Mouse (Mus musculus): ENCODE data around the gene Thrb.

The Thrb gene

DNA sequence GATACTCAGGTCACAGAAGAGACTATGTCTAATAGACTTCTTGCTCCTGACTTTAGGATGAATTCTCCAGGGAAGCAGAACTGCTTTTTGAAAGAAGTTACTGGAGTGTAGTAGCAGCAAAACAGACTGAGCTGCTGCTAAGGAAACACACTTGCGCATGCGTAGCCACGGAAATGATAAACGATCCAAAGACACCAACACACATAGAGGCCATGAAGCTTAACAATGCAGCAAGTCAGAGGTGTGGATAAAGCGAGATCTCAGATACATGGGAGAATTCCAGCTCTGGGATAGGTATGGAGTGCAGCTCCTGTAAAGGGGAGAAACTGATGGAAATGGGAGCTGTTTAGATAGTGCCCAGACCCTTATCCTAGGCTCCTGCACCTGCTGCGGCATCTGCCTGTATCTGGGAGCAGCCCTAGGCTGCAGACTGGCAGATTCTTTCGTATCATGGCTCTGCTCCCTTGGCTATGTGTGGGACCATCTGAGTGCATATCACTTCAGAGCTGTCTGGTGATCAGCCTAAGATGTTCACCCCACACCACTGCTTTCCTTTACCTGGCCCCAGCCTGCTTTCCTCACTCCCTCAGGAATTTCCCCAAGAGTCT, 53.3 kb downstream of the Thrb start:
- in situ Hi-C loops (cut with MboI, MseI) = no loop called here

- in situ Hi-C loops (cut with MboI, MseI) = no loop called here
Observed at GRCm38 (mm10) chr14:17719494-17719893, 59.4 kb downstream of the Thrb start.

DNA sequence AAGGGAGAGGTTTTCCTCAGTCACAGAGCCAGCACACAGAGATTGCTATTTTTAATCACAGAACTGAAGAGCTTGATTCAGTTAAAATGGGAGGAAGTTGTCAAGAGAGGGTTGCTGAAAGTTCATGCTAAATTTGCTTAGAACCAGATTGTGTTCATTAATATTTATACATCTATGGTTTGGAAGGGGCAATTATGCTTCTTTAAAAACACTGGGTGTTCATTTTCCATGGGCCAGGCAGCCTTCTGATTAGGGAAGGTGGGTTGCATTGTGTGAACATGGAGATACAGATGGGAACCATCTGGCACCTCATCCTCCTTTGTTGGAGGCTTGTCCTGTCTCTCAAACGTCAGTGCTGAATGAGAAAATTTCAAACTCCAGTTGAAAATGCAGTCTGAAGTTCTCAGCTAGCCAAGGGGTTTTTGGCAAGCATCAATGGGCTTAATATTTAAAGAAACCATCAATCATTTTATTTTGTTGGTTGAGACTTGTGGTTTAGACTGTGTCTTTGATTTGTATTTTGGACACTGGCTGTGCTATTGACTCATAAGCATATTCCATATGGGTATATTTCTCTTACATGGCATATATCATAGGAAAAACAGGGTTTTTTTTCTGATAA, 62.9 kb downstream of the Thrb start:
- in situ Hi-C loops (cut with MboI, MseI) = no loop called here

DNA sequence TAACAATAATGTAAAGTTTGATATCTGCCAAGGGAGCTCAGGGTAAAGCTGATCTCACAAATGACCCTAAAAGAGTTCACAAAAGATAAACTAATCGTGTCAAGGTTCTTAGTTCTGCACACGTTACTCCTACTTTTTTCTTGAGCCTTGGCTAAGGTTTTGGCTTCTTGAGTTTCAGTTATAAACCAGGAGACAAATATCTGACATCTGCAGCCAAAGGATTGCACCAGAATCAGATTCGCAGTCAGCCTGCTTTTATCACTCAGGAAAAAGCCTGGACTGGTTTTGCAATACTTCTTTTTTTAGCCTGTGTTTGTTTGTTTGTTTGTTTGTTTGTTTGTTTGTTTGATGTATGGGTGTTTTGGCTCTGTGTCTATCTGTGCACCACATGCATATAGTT, 64.5 kb downstream of the Thrb start:
- in situ Hi-C loops (cut with MboI, MseI) = no loop called here

GRCm38 (mm10) chr14:17726906-17727305, 66.8 kb downstream of the Thrb start:
- in situ Hi-C loops (cut with MboI, MseI) = no loop called here

- in situ Hi-C loops (cut with MboI, MseI) = no loop called here
Observed at GRCm38 (mm10) chr14:17727878-17728277, 67.8 kb downstream of the Thrb start.

GRCm38 (mm10) chr14:17728889-17729288, 68.8 kb downstream of the Thrb start:
- in situ Hi-C loops (cut with MboI, MseI) = no loop called here

- in situ Hi-C loops (cut with MboI, MseI) = no loop called here
Observed at GRCm38 (mm10) chr14:17731020-17731419, 71.0 kb downstream of the Thrb start.

DNA sequence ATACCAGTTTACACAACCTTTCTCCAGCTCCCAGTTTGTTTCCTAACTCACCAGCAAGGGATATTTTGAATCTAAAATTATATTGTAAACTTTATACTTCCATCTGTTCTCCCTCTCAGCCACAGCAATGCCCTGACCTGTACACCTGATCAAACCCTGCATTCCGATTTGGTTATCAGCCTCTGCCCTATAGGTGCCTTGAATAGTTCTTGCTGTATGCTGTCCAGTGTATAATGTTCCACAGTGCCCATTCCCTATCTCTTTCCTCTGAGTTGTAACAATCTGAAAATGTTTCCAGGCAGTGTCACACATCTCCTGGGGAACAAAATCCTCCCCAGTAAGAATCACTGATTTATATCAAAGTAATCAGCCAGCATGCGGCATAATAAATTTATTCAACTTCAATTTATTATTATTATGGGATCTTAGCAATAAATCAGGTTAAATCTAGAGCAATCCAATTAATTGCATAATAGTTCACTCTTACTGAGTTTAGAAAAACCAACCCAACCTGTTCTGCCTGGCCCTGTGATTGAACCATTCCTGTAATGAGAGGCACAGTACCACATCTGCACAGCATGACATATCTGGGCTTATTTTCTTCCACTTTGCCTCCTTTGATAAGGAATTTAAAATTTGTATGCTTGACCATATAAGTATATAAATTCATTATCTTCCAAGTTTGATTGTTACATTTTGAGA, 73.2 kb downstream of the Thrb start:
- in situ Hi-C loops (cut with MboI, MseI) = no loop called here

DNA sequence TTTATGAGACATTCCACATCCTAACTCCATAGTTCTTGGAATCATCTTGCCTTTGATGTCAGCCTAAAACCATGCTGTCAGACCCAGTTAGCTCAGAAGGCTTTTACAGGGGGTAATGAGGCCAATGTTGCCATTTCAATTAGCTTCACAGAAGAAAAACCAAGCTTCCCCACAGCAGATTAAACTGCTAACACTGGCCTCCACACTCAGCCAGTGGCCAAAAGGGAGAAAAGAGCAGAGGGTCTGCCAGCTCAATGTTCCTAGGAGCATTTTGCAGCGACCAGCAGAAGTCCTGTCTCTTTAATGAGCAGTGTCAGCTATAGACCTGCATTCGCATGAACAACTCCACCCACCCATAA, 73.7 kb downstream of the Thrb start:
- in situ Hi-C loops (cut with MboI, MseI) = no loop called here

DNA sequence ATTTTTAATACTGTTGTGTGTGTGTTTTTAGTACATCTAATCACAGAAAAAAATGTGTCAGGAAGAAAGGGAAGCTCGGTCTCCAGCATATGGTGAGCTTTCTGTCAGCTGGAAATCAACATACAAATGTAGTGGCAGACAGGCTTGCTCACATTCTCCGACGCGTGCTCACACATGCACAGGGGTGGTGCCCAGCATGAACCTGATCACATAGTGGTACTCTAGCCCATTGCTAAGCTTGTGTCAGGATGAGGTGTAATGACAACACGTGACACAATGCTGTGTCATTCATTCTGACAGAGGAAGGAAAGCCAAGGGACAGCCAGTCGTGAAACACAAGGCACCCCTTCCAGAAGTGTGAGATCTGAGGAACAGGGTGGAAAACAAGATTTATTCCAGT, 75.4 kb downstream of the Thrb start:
- in situ Hi-C loops (cut with MboI, MseI) = no loop called here

- in situ Hi-C loops (cut with MboI, MseI) = no loop called here
Observed at GRCm38 (mm10) chr14:17740903-17741302, 80.8 kb downstream of the Thrb start.

DNA sequence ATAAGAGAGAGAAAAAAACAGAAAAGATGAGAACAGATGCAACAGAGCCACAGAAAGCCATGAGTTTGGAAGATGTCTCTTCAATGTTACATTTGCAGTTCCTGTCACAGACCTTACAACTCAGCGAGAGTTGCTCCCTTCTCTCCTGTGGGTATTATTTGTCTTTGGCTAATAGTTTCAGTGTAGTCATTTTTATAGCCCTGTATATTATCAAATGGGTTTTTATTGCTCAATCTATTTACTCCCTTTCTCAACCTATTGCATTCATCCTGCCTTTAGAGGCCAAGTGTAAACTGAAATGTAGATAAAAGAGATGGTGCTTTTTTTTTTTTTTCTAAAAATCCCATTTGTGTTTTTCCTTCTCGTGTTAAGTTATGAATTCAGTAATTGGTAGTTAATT, 82.2 kb downstream of the Thrb start:
- in situ Hi-C loops (cut with MboI, MseI) = no loop called here

GRCm38 (mm10) chr14:17742902-17743712, 83.0 kb downstream of the Thrb start:
- in situ Hi-C loops (cut with MboI, MseI) = no loop called here

- in situ Hi-C loops (cut with MboI, MseI) = no loop called here
Observed at GRCm38 (mm10) chr14:17743713-17744158, 83.7 kb downstream of the Thrb start.

DNA sequence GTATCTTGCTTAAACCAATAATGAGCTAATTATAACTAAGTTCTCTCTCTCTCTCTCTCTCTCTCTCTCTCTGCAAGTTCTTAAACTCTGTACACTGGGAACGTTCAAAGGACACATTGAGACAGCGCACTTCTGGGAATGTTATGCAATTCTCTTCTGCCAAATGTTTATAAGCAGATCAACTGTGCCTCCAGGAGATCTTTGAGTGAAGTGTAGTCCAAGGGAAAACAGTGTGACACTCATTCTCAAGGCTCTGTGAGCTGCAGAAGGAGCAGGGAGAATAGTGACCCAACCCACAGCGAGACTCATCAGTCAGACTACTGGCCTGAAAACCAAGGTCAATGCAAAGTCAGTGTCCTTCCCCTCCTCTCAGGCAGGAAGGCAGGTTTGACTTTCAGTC, 87.9 kb downstream of the Thrb start:
- in situ Hi-C loops (cut with MboI, MseI) = no loop called here

GRCm38 (mm10) chr14:17748945-17749344, 88.9 kb downstream of the Thrb start:
- in situ Hi-C loops (cut with MboI, MseI) = no loop called here

- in situ Hi-C loops (cut with MboI, MseI) = no loop called here
Observed at GRCm38 (mm10) chr14:17751911-17752310, 91.8 kb downstream of the Thrb start.

DNA sequence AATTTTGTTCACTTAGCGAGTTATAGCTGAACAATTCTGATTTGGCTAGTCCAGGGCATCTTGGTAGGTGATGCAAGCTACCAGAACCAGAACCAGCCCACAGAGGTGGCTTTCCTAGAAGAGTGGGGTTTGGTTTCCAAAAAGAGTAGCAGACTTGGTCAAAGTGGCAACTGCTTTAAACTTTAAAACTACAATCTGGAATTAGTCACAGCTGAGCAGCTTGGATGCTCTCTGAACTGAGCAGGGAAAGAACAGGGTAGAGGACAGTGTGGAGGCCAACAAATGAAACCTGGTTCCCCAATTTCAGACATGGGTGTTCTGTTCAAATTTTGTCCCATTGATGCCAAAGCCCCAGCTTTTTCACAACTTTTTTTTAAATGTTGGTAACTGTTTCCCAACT, 93.4 kb downstream of the Thrb start:
- in situ Hi-C loops (cut with MboI, MseI) = no loop called here

GRCm38 (mm10) chr14:17756732-17757131, 96.7 kb downstream of the Thrb start:
- in situ Hi-C loops (cut with MboI, MseI) = no loop called here

DNA sequence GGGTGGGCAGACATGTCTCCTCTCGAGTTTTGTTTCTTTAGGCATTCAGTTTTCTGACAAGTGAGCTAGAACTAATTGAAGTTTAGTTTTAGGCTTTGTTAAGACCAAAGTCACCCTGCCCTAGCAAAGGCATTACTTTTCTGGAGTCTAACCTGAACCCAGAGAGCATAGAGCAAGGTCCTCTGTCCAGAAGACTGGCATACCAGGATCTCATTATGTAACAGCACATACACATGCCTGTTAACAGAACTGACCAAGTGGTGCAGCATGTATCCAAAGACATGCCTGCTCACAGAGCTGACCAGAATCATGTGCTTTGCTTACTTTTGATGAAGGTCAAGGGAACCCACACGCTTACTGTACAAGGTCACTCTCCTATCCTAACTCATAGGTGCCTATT, 107.9 kb downstream of the Thrb start:
- in situ Hi-C loops (cut with MboI, MseI) = no loop called here

- in situ Hi-C loops (cut with MboI, MseI) = no loop called here
Observed at GRCm38 (mm10) chr14:17774404-17774803, 114.3 kb downstream of the Thrb start.

Measured in regulatory T cell (primary cell).